Mouse (Mus musculus): ENCODE results near the gene Eapp.
"Not testable (repeated sequence)": the region's sequence is repeated elsewhere in the genome, so short reads cannot be mapped to it uniquely, and the experiment has no call there.

- not testable (repeated sequence) for TF ChIP-seq CHD2 (IDR thresholded peaks at IDR 0.05; ENCODE audit: low read depth, low read length); HCFC1 (IDR thresholded peaks at IDR 0.05; ENCODE audit: borderline replicate concordance, insufficient read depth, low read length); ZC3H11A (IDR thresholded peaks at IDR 0.05; ENCODE audit: borderline replicate concordance, low read depth, low read length)
Measured at GRCm38 (mm10) chr12:54661470-54661869, 34.2 kb downstream of the Eapp start.

All from ES-E14 (cell line).